Comparison of ENCODE assay signal across 30 mouse cellular contexts in genomic region chr1:119397839-119398238, GRCm38 (mm10). TPM values are rescaled to one million over a fixed set of nuclear protein-coding genes. Genes with fewer than 3 reads are reported as not detected.
"Had no signal": no experiment of that assay in that cellular context is flagged by ENCODE, and none has a peak within 500 bp of the region (broad histone marks: within the 10 kb centered on the region; RNA-seq: fewer than 3 reads in every experiment).

No protein-coding gene starts in this region.

- H3K4me1 ChIP-seq: hindbrain, embryonic 10.5 days; hindbrain, embryonic 12.5 days; intestine, embryonic 15.5 days; kidney, embryonic 15.5 days; limb, embryonic 10.5 days; limb, embryonic 12.5 days; liver, embryonic 13.5 days had no signal

- H3K27me3 ChIP-seq: heart, embryonic 13.5 days; heart, embryonic 15.5 days; hindbrain, embryonic 12.5 days; intestine, embryonic 15.5 days; kidney, embryonic 15.5 days; limb, embryonic 12.5 days; liver, embryonic 13.5 days had no signal

- H3K4me2 ChIP-seq: heart, embryonic 11.5 days; heart, embryonic 13.5 days; heart, embryonic 15.5 days; hindbrain, embryonic 12.5 days; hindbrain, embryonic 14.5 days; intestine, embryonic 15.5 days; kidney, embryonic 15.5 days; limb, embryonic 12.5 days; liver, embryonic 11.5 days; liver, embryonic 13.5 days had no signal

- H3K36me3 ChIP-seq: heart, embryonic 13.5 days; heart, embryonic 15.5 days; hindbrain, embryonic 10.5 days; hindbrain, embryonic 12.5 days; intestine, embryonic 15.5 days; kidney, embryonic 15.5 days; limb, embryonic 10.5 days; limb, embryonic 12.5 days; liver, embryonic 13.5 days had no signal

- H3K9ac ChIP-seq: heart, embryonic 13.5 days; heart, embryonic 15.5 days; hindbrain, embryonic 12.5 days; hindbrain, embryonic 14.5 days; intestine, embryonic 15.5 days; kidney, embryonic 15.5 days; limb, embryonic 12.5 days; liver, embryonic 13.5 days had no signal

- DNase-seq: gastrocnemius, adult 2 months; gastrocnemius, postnatal 10 days; gastrocnemius, postnatal 25 days; heart, adult 18-20 months; heart, postnatal 14 days; heart, postnatal 4 days; kidney, adult 2 months; kidney, adult 9 months; kidney, postnatal 14 days; kidney, postnatal 36 days; layer of hippocampus, adult 9-11 months; layer of hippocampus, postnatal 36 days; liver; liver, embryonic 13.5 days had no signal

- H3K27ac ChIP-seq: gastrocnemius, adult 2 months; hindbrain, embryonic 10.5 days; hindbrain, embryonic 12.5 days; hindbrain, embryonic 14.5 days; intestine, embryonic 15.5 days; kidney, embryonic 15.5 days; kidney, postnatal 0 days; limb, embryonic 10.5 days; limb, embryonic 12.5 days; liver, embryonic 13.5 days had no signal

- ATAC-seq: hindbrain, embryonic 16.5 days; inflammation-experienced regulatory T-cells, adult 6 months; intestine, embryonic 15.5 days; intestine, postnatal 0 days had no signal

- H3K4me3 ChIP-seq: gastrocnemius, adult 2 months; heart, embryonic 13.5 days; heart, embryonic 15.5 days; hindbrain, embryonic 10.5 days; hindbrain, embryonic 12.5 days; intestine, embryonic 15.5 days; kidney, embryonic 15.5 days; limb, embryonic 10.5 days; limb, embryonic 12.5 days; liver, embryonic 13.5 days had no signal

- H3K9me3 ChIP-seq: heart, embryonic 13.5 days; heart, embryonic 15.5 days; hindbrain, embryonic 10.5 days; hindbrain, embryonic 12.5 days; intestine, embryonic 15.5 days; kidney, embryonic 15.5 days; limb, embryonic 10.5 days; limb, embryonic 12.5 days; liver, embryonic 13.5 days had no signal

RNA-seq across cellular contexts. Expression of gene Inhbb, which starts 24.2 kb away (rescaled TPM):
- total RNA-seq: granulocyte monocyte progenitor cell, adult 5-6 weeks had no signal
- polyA plus RNA-seq: inflammation-experienced regulatory T-cells, adult 6 months had no signal
